Mouse (Mus musculus): ENCODE data around the gene Mrpl14.

Mrpl14 gene

DNA sequence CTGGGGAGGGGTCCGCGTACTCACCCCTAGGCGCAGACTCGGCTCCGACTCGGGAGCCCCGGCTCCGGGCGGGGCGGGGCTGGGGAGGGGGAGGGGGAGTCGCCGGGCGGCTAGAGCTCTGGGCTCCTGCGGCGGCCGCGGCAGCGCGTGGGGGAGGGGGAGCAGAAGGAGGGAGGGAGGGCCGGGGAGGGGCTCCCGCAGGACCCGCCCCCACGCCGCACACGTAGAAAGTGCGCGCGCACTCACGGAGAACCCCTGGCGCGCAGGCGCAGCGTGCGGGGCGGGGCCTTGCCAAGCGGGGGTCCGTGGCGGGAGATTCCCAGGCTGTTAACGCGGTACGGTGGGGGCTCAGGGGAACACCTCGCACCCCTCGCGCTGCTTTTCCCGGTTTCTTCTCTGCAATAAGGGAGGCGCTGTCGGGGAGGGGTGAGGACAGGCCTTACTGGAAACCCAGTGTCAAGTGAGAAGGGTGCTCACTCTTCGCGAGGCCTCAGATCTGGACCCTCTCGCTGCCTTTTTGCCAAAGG is at the start of gene Mrpl14:
Gene Mrpl14, plus strand, starts transcription at position 230 of the 527 bp plus-strand sequence.
- peak; percentile 94 for DNase-seq (ENCODE audit: low spot score)

DNA sequence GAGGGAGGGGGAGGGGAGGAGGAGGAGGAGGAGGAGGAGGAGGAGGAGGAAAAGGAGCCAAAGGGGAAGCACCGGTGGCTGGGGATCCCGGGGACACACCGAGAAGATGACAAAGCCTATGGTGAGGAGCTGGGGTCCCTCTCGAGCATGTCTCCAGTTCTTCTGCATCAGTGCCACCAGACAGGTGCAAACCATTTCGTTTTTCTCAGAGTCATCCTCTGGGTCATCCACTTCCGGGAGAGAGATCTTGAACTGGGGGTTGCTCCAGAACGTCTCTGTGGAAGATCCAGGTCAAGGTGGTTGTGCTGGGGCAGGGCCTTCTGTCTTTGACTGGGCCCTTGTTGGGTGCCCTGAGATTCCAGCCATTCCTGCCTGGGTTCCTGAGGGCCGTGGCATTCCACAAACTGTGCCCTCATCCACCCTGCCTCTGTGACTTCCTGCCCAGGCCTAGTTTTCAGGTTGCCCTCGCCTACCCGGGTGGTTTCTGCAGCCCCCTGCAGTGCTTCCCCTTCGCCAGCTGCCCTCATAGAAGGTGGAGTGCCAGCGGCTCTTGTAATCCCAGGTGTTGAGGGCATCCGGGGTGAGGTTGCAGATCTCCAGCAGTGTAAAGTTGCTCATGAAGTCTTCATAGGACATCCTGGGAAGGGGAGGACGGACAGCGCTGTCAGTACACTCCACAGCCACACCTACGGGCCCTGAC is 47.4 kb upstream of the Mrpl14 start:
- no peak for DNase-seq (ENCODE audit: low spot score)

DNA sequence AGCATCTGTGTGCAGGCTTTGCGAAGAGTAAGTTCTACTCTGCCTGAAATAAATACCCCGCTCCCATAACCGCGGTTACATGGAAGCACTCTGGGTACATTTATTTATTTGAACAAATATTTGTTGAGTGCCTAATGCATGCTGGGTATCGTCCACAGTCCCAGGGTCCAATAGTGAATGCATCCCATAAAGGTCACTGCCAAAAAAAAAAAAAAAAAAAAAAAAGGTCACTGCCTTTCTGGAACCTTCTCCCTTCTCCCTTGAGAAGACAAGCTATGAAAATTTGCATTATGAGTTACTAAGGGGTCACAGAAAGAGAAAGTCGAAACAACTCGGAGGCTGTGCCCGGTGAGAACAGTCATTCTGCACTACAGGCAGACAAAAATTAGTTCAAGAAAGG is 44.1 kb upstream of the Mrpl14 start:
- no peak for DNase-seq (ENCODE audit: low spot score)

DNA sequence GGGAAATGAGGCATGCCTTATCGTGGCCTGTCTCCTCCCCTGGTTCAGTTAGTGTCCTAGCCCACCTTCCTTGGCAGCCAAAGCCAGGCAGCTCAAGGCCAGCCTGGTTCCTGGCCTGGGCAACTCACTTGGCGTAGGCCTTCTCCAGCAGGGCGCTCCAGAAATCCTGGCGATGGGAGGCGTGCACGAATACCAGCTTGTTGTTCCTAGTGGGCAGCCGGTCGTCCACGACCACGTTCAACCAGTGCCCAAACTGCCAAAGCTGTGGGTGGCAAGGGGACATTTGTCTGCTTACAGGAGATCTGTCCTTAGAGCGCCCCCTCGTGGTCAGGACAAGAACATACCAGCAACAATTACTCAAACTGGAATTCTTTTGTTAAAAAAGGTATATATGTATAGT is 43.4 kb upstream of the Mrpl14 start:
- peak; percentile 80 for DNase-seq (ENCODE audit: low spot score)

DNA sequence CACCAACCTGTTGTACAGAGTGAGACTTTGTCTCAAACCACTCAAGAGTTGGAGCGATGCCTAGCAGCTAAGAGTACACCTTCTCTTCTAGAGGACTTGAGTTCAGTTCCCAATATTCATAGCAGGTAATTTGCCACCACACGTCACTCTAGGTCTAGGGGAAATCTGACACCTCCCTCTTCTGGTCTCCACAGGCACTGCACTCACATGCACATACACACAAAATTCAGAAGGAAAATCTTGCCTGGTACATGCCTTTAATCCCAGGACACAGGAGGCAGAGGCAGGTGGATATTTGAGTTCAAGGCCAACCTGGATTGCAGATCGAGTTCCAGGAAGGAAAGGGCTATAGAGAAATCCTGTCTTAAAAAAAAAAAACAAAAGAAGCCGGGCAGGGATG is 41.9 kb upstream of the Mrpl14 start:
- DNase-seq (ENCODE audit: low spot score) = no peak

DNA sequence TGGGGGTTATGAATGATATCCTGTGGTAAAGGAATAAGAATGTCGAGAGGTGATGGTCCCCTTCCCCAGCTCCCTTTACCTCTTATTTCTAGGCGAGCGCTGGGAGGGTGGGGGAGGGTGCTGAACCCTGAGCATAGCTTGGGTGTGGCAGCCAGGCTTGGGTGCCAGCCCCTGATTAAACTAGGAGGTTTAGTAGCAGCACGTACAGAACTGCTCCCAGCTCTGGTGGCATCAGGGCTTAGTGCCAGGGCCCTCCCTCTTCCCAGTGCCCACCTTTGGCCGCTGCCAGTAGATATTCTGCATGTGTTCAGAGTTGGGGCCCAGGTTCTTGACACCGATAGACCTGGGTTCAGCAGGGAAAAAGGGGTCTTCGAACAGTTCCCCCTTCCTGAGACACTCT is 32.9 kb upstream of the Mrpl14 start:
- DNase-seq (ENCODE audit: low spot score) = no peak

DNA sequence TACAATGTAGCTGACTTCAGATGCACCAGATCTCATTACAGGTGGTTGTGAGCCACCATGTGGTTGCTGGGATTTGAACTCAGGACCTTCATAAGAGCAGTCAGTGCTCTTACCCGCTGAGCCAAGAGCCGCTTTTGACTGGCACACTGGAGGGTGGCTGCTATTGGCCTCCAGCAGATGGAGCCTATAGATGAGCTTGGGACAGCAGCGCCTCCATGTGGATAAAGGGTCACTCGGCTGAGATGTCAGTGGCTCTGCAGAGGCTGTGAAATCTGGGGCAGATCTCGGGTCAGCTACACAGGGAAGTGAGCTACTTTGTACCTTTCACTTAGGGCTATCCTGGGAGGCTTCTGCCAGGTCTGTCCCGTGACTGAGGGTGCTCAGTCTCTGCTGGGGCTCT is 30.3 kb upstream of the Mrpl14 start:
- DNase-seq (ENCODE audit: low spot score) = peak; percentile 47

DNA sequence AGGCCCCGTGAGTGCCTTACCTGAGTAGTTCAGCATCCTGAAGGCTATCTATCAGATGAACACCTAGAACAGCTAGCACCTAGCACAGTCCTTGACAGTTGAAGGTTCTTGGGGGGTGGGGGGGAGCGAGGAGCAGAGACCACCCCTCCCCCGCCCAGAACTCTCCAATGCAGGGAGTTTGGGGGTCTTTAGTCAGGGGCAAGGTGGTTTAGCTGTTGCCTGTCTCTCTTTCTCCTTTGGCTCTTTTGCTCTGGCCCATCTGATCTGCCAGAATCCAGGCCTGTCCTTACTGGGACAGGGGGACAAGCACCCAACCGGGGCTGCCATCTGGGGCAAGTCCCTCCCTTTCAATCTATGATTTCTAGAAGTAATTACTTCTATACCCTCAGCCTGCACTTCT is 26.9 kb upstream of the Mrpl14 start, which contains the start of gene Capn11:
Gene Capn11, minus strand, starts transcription at position 101 of the 400 bp plus-strand sequence.
- no peak for DNase-seq (ENCODE audit: low spot score)

DNA sequence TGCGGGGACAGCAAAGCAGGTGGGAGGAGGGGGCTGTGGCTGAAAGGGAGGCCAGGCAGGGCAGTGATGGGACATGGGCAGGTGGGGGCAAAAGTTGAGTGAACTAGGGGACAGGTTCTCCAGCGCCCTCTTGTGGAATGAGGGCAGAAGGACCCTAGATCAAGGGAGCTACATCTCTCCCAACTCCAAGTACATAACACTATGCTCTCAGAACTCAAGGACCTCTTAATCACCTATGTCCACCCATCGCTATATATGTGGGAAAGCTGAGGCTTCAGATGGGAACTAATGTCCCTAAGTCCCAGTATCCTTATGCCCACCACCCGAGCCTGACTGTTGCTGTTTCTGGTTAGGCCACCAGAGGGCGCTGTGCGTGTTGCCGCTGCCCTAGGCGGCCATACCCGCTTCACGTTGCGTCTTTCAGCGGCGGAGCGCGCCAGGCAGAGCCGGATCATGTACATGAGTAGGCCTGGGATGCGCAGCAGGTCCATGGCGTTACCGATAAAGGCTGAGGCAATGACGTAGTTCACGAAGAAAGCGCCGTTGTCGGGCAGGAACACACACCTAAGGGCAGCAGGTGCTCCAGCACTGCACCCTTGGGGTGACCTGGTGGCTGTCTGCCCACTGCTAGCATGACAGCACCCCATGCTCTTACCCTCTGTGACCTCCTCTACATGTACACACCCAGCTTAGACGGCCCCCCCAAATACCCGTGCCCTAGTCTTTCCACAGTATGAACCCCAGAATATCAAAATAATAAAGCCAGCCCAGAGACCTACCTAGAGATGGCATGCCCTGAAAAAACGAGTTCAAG is 22.8 kb upstream of the Mrpl14 start:
- DNase-seq (ENCODE audit: low spot score) = no peak

DNA sequence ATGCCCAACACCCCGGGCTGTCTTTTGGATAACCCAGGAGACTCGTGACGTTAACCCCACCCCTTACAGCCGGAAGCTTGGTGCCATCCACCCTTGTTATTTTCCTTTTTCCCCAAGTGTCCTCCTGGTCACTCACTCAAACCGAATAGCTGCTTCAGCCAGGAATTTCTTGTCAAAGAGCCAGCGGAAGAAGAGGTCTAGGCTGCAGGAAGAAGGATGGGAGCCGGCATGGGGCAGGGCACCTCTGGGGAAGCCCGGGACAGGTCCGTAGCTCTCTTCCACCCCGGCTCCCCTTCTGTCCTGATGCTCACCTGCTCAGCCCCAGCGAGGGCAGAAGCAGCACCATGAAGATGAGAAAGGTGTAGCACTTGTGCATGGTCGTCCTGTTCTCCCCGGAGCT is 21.5 kb upstream of the Mrpl14 start:
- DNase-seq (ENCODE audit: low spot score) = no peak

DNA sequence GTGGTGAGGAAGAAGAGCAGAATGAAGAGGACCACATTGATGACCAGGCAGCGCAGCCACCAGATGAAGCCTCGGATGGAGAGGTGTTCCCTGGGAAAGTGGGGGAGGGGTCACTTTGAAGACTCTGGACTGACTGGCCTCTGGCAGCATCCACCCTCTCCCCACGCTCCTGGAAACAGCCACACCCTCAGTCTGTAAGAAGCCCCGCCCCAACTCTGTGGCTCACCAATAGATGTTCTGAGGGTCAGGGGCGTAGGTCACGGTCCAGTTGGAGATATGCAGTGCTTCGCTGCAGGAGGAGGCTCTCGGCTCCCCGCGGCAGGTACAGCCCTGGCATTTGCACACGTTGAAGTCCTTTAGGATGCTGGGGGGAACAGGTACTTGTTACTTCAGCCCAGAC is 20.0 kb upstream of the Mrpl14 start:
- DNase-seq (ENCODE audit: low spot score) = no peak

DNA sequence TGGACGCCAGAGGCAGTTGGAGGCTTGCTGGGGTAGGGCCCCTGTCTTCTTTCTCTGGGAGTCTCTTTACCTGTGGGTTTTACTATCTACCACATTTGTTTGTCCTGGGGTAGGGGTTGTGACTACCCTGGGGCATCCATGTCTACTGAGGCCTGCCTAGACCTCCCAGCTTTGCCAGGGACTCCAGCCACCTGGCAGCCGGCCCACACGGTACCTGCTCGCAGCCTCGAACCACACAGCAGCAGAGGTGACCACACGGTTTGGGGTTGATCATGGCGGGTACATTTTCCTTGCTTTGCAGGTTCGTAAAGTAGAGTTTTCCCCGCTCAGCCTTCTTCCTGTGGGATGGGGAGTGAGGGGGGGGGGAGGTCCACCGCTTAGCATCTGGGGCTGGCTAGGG is 18.6 kb upstream of the Mrpl14 start:
- DNase-seq (ENCODE audit: low spot score) = no peak

DNA sequence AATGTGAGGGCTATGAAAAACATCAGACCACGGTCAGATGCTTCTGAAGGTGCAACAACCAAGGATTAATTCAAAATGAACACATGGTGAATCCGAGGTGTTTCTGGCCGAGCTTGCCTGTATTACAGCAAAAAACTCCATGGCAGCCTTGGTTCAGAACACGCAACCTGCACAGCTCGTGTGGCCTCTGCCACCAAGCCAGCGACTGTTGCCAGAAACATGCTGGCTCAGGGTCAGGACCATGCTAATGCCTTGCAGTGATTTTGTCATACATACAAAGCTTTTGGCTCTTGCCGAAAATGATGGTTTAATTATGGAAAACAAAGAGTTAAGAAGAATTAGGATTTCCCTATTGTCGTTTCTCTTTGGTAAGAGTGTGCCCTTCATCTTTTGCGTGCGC is 18.1 kb upstream of the Mrpl14 start:
- DNase-seq (ENCODE audit: low spot score) = no peak

DNA sequence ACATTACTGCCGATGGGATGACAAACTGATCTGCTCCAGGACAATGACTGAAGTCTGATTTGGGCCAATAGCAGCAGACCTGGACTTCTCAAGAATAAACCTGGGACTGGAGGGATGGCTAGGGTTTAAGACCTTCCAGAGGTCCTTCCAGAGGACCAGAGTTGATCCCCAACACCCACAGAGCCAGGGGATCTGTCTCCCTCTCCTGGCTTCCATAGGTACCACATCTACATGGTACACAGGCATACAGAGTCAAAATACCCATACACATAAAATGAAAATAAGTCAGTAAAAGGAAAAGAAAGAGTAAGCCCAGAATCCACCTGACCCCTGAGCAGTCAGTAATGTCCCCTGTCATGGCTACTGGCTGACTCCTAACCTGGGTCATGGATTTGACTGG is 14.3 kb upstream of the Mrpl14 start:
- DNase-seq (ENCODE audit: low spot score) = no peak

DNA sequence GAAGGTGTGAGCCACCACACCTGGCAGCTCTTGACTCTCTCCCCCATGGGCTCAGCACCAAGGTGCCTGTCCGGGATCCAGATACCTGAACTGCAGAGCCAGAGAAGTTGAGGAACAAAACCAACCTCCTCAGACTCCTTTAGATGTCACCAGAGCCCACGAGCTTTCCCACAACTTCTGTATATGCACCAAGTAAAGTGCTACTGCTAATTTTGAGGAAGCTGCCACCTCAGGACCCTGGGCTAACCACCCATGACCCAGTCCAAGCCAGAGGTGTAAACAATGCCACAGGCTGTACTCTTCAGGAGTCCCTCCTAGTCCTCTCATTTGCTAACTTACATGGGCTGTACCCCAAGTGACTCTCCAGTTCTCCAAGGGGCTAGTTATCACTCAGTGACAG is 13.5 kb upstream of the Mrpl14 start:
- DNase-seq (ENCODE audit: low spot score) = no peak

DNA sequence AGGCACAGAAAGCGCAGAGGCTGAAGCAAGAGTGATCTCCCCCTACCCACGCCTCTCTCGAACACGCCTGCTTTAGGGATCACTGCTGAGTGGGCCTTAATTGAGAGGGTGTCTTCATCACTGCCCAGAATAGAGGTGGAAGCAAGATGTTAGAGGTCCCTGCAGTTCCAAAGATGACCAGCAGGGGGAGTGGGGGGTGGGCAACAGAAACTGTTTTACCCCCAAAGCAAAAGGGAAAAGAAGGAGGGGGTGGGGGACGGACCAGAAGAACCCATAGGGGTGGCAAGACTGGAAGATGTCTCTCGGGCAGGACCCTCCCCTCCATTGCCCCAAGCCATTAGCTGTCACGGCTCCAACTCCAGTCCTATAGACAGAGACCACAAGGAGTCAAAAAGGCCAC is 8.0 kb upstream of the Mrpl14 start:
- DNase-seq (ENCODE audit: low spot score) = peak; percentile 55

DNA sequence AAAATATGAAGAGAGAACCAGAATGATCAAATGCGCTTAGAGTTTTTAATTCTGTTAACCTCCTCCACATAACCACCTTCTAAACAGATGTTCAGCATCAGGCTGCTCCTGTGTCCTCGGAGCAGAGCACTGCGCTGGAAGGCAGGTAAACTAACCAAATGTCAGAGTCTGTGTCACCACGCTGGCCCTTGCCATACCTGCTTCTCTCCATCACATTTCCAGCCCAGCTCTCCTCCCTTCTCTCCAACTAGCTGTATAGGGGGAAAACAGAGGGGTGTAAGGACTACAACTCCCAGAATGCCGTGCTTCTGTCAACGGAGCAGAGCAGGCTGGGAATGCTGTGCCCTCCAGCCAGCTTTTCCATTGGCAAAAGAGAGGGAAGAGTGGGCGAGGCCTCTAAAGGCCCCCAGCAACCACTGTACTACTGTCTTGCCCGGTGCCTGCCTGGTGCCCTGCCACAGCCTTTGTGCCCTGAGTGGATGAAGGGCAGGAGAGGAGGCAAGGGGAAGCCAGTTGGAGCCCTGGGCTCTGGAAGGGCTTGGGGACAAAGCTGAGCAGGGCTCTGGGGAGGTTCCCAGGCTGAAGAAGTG is 5.6 kb upstream of the Mrpl14 start:
- DNase-seq (ENCODE audit: low spot score) = peak; percentile 67

DNA sequence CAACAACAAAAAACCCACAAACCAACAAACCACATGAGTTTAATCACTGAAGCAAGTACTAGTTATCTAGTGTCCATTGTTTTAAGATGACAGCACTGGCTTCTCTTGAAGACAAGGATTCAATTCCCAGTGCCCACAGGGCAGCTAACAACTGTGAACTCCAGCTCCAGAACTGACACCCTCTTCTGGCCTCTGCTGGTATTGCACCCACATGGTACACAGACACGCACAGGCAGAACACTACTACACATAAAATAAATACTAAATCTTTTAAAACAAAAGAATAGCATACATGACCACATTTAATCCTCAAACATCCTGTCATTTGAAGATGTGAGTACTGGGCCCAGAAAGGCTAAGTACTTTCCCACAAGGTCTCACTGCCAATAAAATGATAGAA is 4.5 kb upstream of the Mrpl14 start:
- peak; percentile 40 for DNase-seq (ENCODE audit: low spot score)

DNA sequence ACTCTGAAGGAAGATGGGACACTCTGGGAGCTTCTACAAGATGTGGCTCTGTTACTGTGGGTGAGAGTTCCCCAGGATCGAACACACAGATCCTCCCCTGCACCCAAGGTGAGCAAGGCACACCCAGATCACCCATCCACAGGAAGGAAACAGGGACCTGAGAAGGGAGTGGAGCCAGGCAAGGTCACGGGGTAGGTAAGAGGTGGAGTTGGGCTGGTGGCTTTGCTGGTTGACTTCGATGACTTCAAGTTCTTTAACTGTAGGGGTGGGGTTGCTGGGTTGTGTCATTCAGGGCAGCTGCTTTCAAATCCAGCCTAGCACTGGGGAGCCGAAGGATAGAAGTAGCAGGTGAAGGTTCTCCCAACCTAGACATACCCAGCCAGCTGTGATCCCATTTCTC is 3.3 kb upstream of the Mrpl14 start:
- DNase-seq (ENCODE audit: low spot score) = no peak

DNA sequence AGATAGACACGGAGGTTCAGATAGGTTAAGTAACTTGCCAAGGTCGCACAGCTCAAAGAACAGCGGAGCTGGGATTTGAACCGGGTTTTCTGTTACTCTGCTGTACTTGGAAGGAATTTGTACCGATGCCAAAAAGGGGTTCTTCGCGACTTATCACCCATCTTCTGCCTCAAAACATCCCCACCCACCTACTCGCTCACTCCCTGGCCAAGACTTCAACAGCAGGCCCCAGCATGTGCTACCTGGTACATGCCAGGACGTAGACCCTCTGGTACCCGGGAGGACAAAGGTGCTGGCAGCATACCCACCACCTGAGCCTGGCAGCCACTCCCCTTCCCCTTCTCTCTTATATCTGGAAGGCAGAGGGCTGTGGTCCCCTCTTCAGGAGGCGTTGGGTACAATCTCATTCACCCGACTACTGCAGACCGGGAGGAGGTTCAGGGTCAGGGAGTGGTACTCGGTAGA is 1.4 kb upstream of the Mrpl14 start:
- DNase-seq (ENCODE audit: low spot score) = no peak

DNA sequence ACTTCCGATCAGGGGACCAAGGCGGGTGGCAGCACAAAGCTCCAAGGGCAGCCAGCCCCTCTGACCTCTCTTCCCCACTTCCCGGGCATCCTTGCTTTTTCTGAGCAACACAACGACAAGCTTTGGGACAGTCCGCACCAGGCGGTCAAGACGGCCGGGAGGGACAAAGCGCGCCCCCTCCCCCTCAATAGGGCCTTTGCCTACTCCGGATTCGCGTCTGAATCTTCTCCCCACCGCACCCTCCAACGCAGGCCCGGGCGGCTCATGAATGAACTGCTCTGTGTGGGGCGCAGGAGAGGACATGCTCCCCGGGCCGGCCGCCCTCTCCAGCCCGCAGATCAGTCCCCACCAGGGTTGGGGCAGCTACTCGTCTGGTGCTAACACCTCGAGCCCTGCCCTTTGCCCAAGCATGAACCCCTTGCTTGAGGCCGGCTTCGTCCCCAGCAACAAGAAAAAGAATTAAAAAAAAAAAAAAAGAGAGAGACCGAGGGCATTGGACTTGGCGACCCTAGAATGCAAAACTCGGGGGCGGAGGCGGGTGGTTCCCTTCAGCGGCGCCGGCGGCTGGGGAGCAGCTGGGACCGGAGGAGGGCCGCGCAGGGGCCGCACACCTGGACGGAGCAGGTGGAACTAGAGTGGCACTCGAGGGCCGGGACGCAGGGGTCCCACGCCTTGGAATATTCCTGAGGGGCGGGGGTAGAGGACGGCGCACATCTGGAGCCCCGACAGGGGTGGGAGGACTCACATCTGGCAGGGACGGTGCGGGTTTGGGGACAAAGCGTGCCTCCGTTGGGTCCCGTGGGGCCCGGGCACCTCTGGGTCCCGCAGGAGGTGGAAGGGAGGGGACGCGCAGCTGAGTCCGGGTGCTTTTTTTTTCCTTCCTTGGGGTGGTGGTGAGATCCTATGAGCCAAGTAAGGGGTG is 690 bp upstream of the Mrpl14 start:
- peak; percentile 28 for DNase-seq (ENCODE audit: low spot score)

DNA sequence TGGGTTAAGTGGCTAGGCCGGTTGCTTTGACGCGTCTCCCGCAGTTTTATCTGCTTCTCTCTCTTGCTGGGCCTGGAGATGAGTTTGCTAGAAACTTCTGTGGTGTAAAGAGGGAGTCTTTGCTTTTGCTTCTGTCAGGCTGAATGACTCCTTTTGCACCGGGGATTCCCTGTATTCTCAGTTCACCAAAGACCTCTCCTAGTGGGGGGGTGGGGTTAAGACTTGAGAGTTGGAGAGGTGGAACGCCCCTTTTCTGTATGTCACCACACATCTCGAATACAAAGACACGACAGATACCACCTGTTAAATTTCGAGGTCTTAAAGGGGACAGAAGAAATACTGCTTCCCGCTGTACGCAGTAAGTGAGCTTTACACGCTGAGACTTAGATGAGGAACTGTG is 594 bp downstream of the Mrpl14 start, which contains the start of gene Tmem63b:
Gene Tmem63b, minus strand, starts transcription at position 190 of the 400 bp plus-strand sequence.
- DNase-seq (ENCODE audit: low spot score) = no peak

Measured in adipocyte (in vitro differentiated cells).